Mouse (Mus musculus) small intestine, adult 2 months (tissue): Measurements from ENCODE around the gene Gipc1.

ENCODE experiments used
- CTCF ChIP-seq: fragments of 200-500 bp; IDR thresholded peaks from 2 replicates; pipeline ENCODE4 v1.5.1; 2012; ENCODE audit warnings: low read depth, mild to moderate bottlenecking, control low read depth, inconsistent platforms, low read length, moderate library complexity, mixed read lengths; ENCODE audit not compliant: insufficient replicate concordance, insufficient read length; ENCODE audit errors: extremely low read depth
- POLR2A ChIP-seq: fragments of 200-500 bp; IDR thresholded peaks from 2 replicates; pipeline ENCODE4 v1.6.1; 2012; ENCODE audit warnings: low read depth, mild to moderate bottlenecking, control low read depth, inconsistent platforms, low read length, moderate library complexity

DNA sequence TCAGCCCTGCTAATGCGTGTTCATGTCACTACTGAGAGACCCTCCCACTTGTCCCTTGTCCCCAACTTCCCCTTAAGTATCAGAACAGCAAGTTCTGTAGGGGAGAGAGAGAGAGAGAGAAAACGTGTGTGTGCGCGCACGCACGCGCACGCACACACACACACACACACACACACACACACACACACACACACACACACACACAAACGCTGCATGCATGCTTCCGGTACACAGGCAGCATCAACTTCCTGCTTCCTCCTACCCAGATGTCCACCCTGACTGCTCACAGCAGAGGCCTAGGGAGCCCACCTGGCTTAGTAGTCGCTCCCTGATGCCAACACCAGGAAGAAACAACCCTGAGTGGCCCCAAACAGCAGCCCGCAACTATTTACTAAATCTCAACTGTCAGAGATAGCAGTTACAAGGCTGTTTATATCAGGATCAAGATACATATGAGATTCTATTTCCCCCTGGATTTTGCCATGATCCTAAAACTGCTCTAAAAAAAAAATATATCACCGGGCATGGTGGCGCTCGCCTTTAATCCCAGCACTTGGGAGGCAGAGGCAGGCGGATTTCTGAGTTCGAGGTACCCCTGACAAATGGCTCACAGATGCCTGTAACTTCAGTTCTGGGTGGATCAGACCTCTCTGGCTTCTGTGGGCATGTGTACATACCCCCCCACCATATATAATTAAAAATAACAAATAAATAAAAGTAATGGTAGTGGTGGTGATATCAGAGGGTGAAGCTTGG lies 43.1 kb downstream of the Gipc1 start:
- TF ChIP-seq POLR2A (no peak), CTCF (no peak)
